Mouse (Mus musculus) heart, embryonic 15.5 days (tissue): ENCODE measurements around the gene Mpi. TPM values are rescaled to one million over a fixed set of nuclear protein-coding genes. Genes with fewer than 3 reads are reported as not detected.

Experiments
- ATAC-seq: fragments of 200-750 bp; cut with Nextera tagmentation; replicated peaks from 2 replicates; pipeline ENCODE4 v1.8.0; 2017; ENCODE audit warnings: low read depth, moderate TSS enrichment; ENCODE audit not compliant: insufficient number of reproducible peaks, insufficient read depth, low FRiP score
- H3K27ac ChIP-seq: fragments of 300-500 bp; sonication (generic); 2 replicates; pipeline ENCODE4 v1.5.1; 2015; ENCODE audit warnings: mild to moderate bottlenecking, inconsistent platforms
- H3K27me3 ChIP-seq: fragments of 300-500 bp; sonication (generic); 2 replicates; pipeline ENCODE4 v1.6.1; 2015; ENCODE audit warnings: inconsistent platforms
- H3K36me3 ChIP-seq: fragments of 300-500 bp; sonication (generic); 2 replicates; pipeline ENCODE4 v1.6.1; 2015; ENCODE audit warnings: mild to moderate bottlenecking, inconsistent platforms
- H3K4me1 ChIP-seq: fragments of 300-500 bp; sonication (generic); replicated peaks from 2 replicates; pipeline ENCODE4 v1.6.1; 2015; ENCODE audit warnings: inconsistent platforms
- H3K4me2 ChIP-seq: fragments of 300-500 bp; sonication (generic); 2 replicates; pipeline ENCODE4 v1.6.1; 2015; ENCODE audit warnings: inconsistent platforms, mild to moderate bottlenecking, moderate library complexity
- H3K4me3 ChIP-seq: fragments of 300-500 bp; sonication (generic); 2 replicates; pipeline ENCODE4 v1.5.1; 2015; ENCODE audit warnings: mild to moderate bottlenecking, inconsistent platforms
- H3K9ac ChIP-seq: fragments of 300-500 bp; sonication (generic); 2 replicates; pipeline ENCODE4 v1.6.1; 2015; ENCODE audit warnings: mild to moderate bottlenecking, inconsistent platforms
- H3K9me3 ChIP-seq: fragments of 300-500 bp; sonication (generic); replicated peaks from 2 replicates; pipeline ENCODE4 v1.6.1; 2016; ENCODE audit warnings: inconsistent platforms
- WGBS: fragments of 180-500 bp; shearing (Covaris S2); methylation state at CpG from one replicate; pipeline ENCODE4 v1.1.7; 2015; ENCODE audit warnings: mixed read lengths; 5-methylcytosine and 5-hydroxymethylcytosine counted together
- polyA plus RNA-seq: library from polyadenylated mRNA; unstranded; fragments of >200 nt; fragmentation: Nextera tagmentation; extraction: Ambion mirVana; gene quantifications from 2 replicates; pipeline ENCODE4 v1.2.1, GENCODE M21; 2015

Gene Mpi
- polyA plus RNA-seq, 1 experiment from 2014 or later: 75.2 TPM

DNA sequence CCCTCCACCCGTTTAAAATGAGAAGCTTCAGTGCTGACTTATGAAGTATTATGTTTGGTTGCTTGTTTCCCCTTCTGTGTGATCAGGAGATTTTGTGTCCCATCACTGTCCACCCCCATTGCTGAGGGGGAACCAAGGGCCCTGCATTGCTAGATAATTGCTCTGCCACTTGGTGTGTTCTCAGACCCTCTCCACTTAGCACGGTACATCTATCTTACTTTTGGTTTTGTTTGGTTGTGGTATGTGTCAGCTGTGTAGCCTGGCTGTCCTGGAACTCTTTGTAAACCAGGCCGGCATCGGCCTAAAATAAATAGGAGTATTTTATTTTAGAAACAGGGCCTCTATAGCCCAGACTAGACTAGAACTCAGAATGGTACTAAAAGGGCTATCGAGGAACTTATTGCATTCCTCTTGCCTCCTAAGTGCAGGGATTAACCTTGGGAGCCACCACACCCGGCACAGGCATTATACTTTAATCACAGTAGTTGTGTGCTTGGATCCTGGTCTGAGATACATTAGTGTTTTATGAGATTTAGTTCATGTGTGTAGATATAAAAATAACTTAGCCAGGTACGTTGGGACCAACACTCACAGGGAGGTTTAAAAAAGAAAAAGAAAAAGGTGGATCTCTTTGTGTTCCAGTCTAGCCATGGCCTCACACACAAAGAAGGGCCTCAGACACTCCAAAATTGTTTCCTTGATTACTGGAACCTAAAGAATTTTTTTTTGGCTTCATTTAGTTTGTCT, 30.3 kb downstream of the Mpi start:
- 20% methylated on average over 7 of the region's 7 CpGs for WGBS
- Histone ChIP-seq H3K27me3 (no peaks in the 10 kb centered on the region), H3K9ac (peak overlapping the region; percentile 96), H3K27ac (peak overlapping the region; percentile 98), H3K36me3 (no peaks in the 10 kb centered on the region), H3K4me2 (peak overlapping the region; percentile 62), H3K4me3 (peak overlapping the region; percentile 79), H3K9me3 (no peaks in the 10 kb centered on the region), H3K4me1 (peaks cover 36% of the 10 kb centered on the region)
- ATAC-seq: no peak

GRCm38 (mm10) chr9:57521056-57521911, 31.3 kb downstream of the Mpi start, which contains the start of gene Cox5a:
Cox5a (plus strand) TSS chr9:57521274.
- under 1% methylated on average over 95 of the region's 95 CpGs for WGBS

DNA sequence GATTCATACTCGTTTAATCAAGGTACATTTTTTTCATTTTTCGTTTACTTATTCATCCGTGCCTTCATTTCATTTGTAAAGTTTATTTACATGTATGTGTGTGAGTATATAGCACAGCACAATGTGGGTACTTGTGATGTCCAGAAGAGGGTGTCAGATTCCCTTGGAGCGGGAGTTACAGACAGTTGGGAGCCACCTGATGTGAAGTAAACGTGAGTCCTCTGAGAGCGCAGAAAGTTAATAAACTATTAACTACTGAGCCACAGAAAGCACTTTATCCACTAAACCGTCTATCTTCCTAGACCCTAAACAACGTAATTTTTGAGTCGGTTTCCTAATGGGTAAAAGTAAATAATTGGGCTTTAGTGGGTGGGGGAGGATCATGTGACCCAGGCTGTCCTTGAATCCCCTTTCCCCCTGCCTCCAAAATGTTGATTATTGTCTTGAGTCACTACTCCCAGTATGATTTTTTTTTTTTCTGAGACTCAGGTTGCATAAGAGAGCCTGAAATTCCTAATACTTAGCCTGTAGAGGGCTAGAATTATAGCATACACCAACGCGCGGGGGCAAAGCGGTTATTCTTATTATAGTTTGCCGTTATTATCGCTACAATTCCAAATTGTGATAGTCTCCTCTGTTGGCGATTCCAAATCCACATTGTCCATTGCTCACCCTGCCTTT, 32.0 kb downstream of the Mpi start:
- Histone ChIP-seq H3K36me3 (no peaks in the 10 kb centered on the region), H3K4me3 (peak overlapping the region; percentile 79), H3K4me1 (peaks cover 30% of the 10 kb centered on the region), H3K27me3 (no peaks in the 10 kb centered on the region), H3K9ac (peak overlapping the region; percentile 96), H3K4me2 (peak overlapping the region; percentile 62), H3K9me3 (no peaks in the 10 kb centered on the region), H3K27ac (peak overlapping the region; percentile 98)
- WGBS: 27% methylated on average over 16 of the region's 16 CpGs
- ATAC-seq: peak; percentile 3; the same call in 1 of the 2 replicates

More at GRCm38 (mm10) chr9:57521056-57521911, 31.3 kb downstream of the Mpi start, which contains the start of gene Cox5a:
- H3K4me2 ChIP-seq: peak within 1 kb of the TSS; percentile 62
- peak within 1 kb of the TSS; percentile 98 for H3K27ac ChIP-seq
- peak; percentile 98 for ATAC-seq
- H3K27me3 ChIP-seq: no peaks in the 10 kb centered on the region
- H3K4me3 ChIP-seq: peak within 1 kb of the TSS; percentile 79
- peaks cover 36% of the 10 kb centered on the region for H3K4me1 ChIP-seq
- H3K9ac ChIP-seq: peak within 1 kb of the TSS; percentile 96
- no peaks in the 10 kb centered on the region for H3K9me3 ChIP-seq
- no peaks in the 10 kb centered on the region for H3K36me3 ChIP-seq

GRCm38 (mm10) chr9:57517113-57517512, 35.5 kb downstream of the Mpi start:
- Histone ChIP-seq H3K9me3 (no peaks in the 10 kb centered on the region), H3K4me2 (no peak overlapping the region), H3K27me3 (no peaks in the 10 kb centered on the region), H3K4me1 (peaks cover 2% of the 10 kb centered on the region; the same call in 1 of the 2 replicates), H3K36me3 (no peaks in the 10 kb centered on the region), H3K9ac (no peak overlapping the region), H3K27ac (no peak overlapping the region), H3K4me3 (no peak overlapping the region)
- no peak for ATAC-seq
- WGBS: 8% methylated on average over 3 of the region's 3 CpGs

- H3K4me2 ChIP-seq: no peak overlapping the region
- 69% methylated on average over 2 of the region's 2 CpGs for WGBS
- peaks cover 9% of the 10 kb centered on the region for H3K4me1 ChIP-seq
- no peak overlapping the region for H3K4me3 ChIP-seq
- no peak overlapping the region for H3K9ac ChIP-seq
- H3K36me3 ChIP-seq: no peaks in the 10 kb centered on the region
- no peaks in the 10 kb centered on the region for H3K27me3 ChIP-seq
- no peak overlapping the region for H3K27ac ChIP-seq
- ATAC-seq: no peak
- H3K9me3 ChIP-seq: no peaks in the 10 kb centered on the region
Measured at GRCm38 (mm10) chr9:57510577-57510976, 42.0 kb downstream of the Mpi start.

DNA sequence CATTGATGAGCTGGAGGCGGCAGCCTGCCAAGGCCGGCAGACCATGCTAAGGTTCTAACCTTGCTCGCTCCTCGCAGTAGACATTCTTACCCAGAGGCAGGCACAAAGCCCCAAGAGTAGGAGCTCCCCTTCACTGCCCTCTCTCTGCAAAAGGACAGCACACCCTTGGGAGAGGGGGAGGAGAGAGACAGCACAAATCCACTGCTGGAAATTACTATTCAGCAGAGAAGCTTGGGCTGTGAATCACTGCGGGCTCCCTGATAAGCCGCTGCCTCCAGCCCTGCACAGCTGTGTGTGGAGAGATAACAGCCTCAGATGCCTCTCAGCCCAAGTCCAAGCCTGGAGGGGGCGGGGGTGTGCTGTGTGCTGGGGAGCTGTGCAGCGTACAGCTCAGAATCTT, 46.9 kb downstream of the Mpi start:
- Histone ChIP-seq H3K9ac (peak overlapping the region; percentile 33; the same call in 1 of the 2 replicates), H3K9me3 (no peaks in the 10 kb centered on the region), H3K4me3 (peak overlapping the region; percentile 21), H3K36me3 (no peaks in the 10 kb centered on the region), H3K27me3 (peaks cover 43% of the 10 kb centered on the region), H3K27ac (peak overlapping the region; percentile 91), H3K4me1 (peaks cover 46% of the 10 kb centered on the region), H3K4me2 (peak overlapping the region; percentile 94)
- ATAC-seq: peak; percentile 90
- WGBS: 2% methylated on average over 8 of the region's 8 CpGs

GRCm38 (mm10) chr9:57504891-57505290, 47.7 kb downstream of the Mpi start:
- ATAC-seq: no peak
- Histone ChIP-seq H3K9ac (no peak overlapping the region), H3K27me3 (peaks cover 51% of the 10 kb centered on the region), H3K27ac (peak overlapping the region; percentile 91), H3K4me3 (peak overlapping the region; percentile 52; the same call in 1 of the 2 replicates), H3K4me1 (peaks cover 46% of the 10 kb centered on the region), H3K9me3 (no peaks in the 10 kb centered on the region), H3K4me2 (peak overlapping the region; percentile 94), H3K36me3 (no peaks in the 10 kb centered on the region)
- WGBS: 51% methylated on average over 10 of the region's 10 CpGs

DNA sequence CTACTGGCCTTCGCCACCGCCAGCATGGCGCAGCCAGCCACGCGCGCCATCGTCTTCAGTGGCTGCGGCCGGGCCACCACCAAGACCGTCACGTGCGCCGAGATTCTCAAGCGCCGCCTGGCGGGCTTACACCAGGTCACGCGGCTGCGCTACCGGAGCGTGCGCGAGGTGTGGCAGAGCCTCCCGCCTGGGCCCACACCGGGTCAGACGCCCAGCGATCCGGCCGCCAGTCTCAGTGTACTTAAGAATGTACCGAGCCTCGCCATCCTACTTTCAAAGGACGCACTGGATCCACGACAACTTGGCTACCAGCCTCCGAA, 48.2 kb downstream of the Mpi start:
- H3K9ac ChIP-seq: peak overlapping the region; percentile 48
- peaks cover 55% of the 10 kb centered on the region for H3K27me3 ChIP-seq
- under 1% methylated on average over 34 of the region's 34 CpGs for WGBS
- H3K4me3 ChIP-seq: peak overlapping the region; percentile 52
- H3K9me3 ChIP-seq: no peaks in the 10 kb centered on the region
- no peaks in the 10 kb centered on the region for H3K36me3 ChIP-seq
- H3K4me1 ChIP-seq: peaks cover 46% of the 10 kb centered on the region
- peak overlapping the region; percentile 94 for H3K4me2 ChIP-seq
- ATAC-seq: peak; percentile 51; the same call in 1 of the 2 replicates
- H3K27ac ChIP-seq: no peak overlapping the region

DNA sequence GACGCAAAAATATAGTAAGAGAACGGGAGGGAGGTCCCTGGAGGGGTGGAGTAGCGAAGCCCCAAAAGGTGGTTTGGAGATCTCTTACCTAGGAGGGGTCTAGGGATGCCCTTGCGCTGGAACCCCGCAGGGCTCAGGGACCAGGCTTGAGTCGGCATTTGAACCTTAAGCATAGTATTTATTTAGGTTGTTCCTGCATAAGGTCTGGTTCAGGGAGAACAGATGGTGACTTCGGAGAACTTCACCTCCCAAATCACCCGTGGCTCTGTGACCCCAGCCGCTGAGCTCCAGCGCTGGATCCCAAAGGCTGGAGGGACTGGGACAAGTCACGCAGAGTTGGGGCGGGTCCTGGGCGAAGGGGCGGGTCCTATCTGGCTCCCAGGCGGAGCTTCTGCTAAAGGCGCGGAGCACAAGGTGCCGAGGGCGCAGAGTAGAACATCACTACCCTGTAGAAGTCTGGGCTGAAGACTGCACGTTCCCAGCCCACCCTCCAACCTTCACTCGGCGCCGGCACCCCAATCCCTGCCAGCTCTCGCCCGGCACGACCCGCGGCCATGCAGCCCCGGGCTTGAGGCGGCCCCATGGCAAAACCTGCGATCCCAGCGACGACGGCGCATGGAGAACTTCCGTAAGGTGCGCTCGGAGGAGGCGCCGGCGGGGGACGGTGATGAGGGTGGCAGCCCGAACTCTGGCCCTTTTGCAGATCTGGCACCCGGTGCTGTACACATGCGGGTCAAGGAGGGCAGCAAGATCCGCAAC, 48.8 kb downstream of the Mpi start, which contains the start of gene Rpp25:
Gene Rpp25 (plus strand): TSS at position 405 of the 759 bp plus-strand sequence.
- ATAC-seq: peak; percentile 69

DNA sequence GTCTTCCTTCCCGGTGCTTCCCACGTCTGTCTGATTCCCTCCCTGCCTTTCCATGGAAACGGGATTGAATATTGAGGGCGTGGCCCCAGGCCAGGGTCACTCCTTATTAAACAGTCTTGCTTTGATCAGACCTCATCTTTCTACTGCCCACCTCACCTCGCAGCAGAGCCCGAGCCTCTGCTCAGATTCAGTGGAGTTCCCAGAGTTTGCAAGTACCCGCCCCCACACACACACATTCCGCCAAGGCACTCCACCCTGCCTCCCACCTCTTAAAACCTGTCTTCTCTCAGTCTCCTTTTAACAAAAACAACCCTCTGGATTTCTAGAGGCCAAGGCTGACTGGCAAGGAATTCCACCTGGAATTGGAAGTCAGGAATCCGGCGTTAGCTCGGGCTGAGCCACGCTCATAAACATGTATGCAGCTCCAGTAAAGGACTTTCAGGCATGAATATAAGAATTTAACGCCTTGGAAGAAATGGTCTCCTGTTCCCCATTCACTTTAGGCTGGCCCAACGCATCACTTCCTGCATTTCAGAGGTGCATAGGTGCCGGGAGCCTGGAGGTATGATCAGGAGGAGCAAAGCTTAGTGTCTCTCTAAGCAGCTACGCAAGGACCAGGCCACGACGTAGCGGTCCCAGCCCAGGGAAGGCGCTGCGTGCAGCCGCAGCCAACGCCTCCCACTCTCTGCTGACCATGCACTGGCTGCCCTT, 49.5 kb downstream of the Mpi start:
- Histone ChIP-seq H3K4me1 (peaks cover 46% of the 10 kb centered on the region), H3K9me3 (no peaks in the 10 kb centered on the region), H3K9ac (peak overlapping the region; percentile 14; the same call in 1 of the 2 replicates), H3K27me3 (peaks cover 57% of the 10 kb centered on the region), H3K4me2 (peak overlapping the region; percentile 94), H3K4me3 (peak overlapping the region; percentile 52), H3K36me3 (no peaks in the 10 kb centered on the region), H3K27ac (peak overlapping the region; percentile 16; the same call in 1 of the 2 replicates)
- ATAC-seq: no peak
- WGBS: 8% methylated on average over 23 of the region's 23 CpGs

More for the DNA sequence above, 48.8 kb downstream of the Mpi start, which contains the start of gene Rpp25:
- Histone ChIP-seq H3K4me2 (peak within 1 kb of the TSS; percentile 94), H3K4me1 (peaks cover 46% of the 10 kb centered on the region), H3K27me3 (peaks cover 57% of the 10 kb centered on the region), H3K9ac (peak within 1 kb of the TSS; percentile 48), H3K36me3 (no peaks in the 10 kb centered on the region), H3K4me3 (peak within 1 kb of the TSS; percentile 52), H3K27ac (peak within 1 kb of the TSS; percentile 16; the same call in 1 of the 2 replicates), H3K9me3 (no peaks in the 10 kb centered on the region)
- WGBS: 1% methylated on average over 46 of the region's 46 CpGs
